Mouse (Mus musculus) megakaryocyte, adult 5-6 weeks (primary cell): ENCODE data around the gene Plrg1. TPM values are rescaled to one million over a fixed set of nuclear protein-coding genes. Genes with fewer than 3 reads are reported as not detected.

Source experiments
- ATAC-seq: 2 replicates; pipeline ENCODE4 v1.8.0; 2016; ENCODE audit warnings: mild to moderate bottlenecking, inconsistent platforms; ENCODE audit not compliant: poor library complexity, severe bottlenecking
- total RNA-seq, 2 experiments: library from RNA; stranded (forward) in 1 of 2; stranded (reverse) in 1 of 2; fragments of 153-499, 151-499 nt in 1 of 2; fragments of 221-1000, 200-1000 nt in 1 of 2; gene quantifications; 2 replicates each; pipeline versions ENCODE4 v1.2.3 to v1.2.4; 2015 to 2017

Gene Plrg1
- total RNA-seq (2015), result 34.9 and 44.2 TPM in 2 replicates
- total RNA-seq (2017), result 48.3 and 59.0 TPM in 2 replicates

DNA sequence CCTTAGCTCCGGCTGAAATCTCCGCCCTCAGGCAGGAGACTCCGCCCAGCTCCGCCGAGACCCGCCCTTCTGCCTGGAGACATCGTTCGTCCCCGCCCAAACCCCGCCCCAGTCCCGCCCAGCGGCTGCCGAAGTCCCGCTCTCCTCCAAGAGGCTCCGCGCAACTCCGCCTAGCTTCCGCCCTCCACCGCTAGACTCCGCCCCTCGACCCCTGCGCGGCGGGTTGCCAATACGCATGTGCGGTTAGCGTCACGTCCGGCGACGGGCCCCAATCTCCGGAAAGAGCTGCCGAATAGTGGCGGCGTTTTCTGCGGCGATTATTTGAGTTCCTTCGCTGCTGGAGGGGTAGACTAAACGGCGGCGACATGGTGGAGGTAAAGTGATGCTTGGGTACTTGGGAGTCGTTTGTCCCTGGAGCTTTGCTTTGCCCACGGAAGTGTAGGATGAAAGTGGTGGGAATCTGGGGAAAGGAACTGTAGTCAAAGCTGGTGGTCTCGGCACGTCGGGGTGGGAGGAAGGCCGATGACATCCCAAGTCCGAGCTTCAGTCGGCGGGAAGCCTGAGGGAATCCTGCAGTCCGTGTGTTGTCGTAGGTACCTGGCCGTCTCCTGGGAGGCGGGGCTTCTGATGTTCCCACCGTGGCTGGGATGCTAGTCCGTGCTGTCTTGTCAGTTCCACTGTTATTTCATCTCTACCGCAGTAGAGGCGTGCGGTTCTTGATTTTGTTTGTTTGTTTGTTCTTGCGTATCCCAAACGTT lies at the start of gene Plrg1:
Plrg1 (plus strand) TSS at position 242 of the 758 bp plus-strand sequence.
- peak; percentile 94 for ATAC-seq

DNA sequence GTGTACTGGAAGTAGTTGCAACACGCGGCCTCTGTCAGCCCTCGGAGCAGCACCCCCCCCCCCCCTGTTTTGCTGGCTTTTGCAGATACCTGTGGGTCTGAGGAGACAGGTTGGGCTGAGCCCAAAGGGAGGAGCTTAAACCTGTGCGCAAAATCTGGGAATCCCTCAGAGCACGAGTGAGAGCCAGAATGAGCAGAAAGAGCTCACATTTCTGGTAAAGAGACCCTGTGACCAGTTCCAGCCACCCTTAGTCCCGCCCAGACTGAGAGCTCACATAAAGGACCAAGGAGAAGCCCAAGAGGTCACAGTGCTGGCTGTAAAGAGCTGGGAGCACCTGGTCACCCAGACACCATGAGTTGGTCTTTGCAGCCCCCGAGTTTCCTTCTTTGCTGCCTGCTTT lies 47.8 kb upstream of the Plrg1 start, which contains the start of gene Fgg:
Fgg (plus strand) TSS at position 168 of the 400 bp plus-strand sequence.
- ATAC-seq, result no peak

DNA sequence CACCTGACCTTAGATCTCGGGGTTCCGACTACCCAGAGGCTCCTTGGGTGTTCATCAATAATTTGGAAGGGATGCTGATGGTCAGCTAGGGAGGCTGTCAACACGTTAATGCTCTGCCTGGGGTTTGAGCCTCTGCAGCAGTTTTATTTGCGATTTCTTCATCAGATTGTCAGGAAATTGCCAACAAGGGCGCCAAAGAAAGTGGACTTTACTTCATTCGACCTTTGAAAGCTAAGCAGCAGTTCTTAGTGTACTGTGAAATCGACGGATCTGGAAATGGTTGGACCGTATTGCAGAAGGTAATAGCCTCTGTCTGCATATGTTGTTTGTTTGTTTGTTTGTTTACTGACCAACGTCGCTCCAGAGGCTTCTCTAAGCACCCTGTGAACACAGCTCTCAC lies 45.0 kb upstream of the Plrg1 start:
- no peak for ATAC-seq

DNA sequence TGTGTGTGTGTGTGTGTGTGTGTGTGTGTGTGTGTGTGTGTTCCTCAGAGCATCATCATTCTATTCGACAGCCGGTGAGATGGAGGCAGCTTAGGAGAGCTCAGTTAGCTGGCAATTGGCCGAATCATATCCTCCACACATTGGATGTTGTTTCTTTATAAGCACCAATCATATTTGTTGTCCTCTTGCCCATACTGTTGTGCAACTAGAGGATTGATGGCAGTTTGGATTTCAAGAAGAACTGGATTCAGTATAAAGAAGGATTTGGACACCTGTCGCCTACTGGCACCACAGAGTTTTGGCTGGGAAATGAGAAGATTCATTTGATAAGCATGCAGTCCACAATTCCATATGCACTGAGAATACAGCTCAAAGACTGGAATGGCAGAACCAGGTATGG lies 44.2 kb upstream of the Plrg1 start:
- no peak for ATAC-seq

DNA sequence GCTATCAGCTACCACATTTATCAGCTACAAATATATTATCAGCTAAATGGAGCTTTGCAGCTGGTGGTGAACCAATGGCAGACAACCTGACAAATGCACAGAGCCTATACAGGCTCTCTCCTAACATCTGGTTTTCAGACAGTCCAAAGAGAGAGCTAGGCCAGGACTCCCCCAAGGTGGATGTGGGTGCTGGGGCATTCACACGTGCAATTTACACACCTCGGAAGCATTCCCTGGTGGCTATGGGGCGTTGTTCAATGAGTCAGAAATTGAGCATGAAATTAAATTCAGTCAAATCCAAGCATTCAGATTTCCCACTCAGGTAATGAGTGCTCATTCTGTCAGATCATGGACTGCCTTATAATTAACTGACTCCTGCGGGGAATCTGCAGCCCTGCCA lies 43.8 kb upstream of the Plrg1 start:
- ATAC-seq, result no peak

DNA sequence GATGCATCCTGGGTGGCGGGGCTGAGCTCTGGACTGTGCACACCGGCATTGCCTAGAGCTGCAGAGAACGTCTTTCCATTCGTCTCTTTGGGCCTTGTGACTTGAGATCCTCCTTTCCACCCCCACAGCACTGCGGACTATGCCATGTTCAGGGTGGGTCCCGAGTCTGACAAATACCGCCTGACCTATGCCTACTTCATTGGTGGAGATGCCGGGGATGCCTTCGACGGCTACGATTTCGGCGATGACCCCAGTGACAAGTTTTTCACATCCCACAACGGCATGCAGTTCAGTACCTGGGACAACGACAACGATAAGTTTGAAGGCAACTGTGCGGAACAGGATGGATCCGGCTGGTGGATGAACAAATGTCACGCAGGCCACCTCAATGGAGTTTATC lies 42.7 kb upstream of the Plrg1 start:
- no peak for ATAC-seq

DNA sequence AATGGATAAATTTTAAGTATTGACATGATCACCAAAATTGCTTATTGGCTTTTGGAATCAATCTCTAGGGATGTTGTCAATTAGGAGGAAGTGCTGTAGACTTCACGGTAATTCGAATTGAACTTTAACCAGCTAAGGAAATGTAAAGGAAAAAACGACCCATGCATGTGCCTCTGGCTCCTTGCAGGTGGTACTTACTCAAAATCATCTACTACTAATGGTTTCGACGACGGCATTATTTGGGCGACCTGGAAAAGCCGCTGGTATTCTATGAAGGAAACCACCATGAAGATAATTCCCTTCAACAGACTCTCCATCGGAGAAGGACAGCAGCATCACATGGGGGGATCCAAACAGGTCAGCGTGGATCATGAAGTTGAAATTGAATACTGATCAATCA lies 41.4 kb upstream of the Plrg1 start:
- ATAC-seq, result no peak

DNA sequence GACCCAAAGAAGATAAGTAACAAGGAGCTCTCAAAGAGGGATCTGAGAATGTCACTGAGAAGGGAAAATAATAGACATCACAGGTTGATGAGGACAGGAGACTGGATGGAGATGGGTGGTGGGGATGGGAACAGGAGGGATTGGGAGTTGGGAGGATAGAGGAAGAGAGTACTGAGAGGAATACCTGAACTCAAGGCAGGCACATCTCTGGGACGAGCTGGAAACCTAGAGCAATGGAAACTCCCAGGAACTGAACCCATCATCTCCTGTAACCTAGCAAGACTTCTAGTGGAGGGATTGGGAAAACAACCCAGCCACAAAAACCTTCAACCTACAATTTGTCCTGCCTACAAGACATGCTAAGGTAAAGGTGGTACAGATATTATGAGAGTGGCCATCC lies 39.1 kb upstream of the Plrg1 start:
- ATAC-seq, result no peak

DNA sequence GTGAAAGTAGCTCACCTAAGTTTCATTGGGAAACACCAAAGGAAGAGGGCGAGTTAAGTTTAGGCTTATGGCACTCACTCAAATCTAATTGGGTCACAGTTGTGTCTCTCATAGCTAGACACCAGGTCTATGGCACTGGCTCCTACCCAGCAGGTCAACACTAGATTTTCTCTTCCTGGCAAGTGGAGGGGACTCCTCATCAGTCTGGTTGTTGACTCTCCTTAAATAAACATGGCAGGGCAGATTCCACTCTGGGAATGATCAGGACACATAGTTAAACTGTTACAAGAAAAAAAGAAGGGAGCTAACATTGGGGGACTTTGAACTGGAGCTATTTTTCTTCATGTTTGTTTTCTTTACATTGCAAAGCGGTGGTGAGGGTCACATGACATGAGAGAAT lies 34.9 kb upstream of the Plrg1 start:
- ATAC-seq, result no peak

DNA sequence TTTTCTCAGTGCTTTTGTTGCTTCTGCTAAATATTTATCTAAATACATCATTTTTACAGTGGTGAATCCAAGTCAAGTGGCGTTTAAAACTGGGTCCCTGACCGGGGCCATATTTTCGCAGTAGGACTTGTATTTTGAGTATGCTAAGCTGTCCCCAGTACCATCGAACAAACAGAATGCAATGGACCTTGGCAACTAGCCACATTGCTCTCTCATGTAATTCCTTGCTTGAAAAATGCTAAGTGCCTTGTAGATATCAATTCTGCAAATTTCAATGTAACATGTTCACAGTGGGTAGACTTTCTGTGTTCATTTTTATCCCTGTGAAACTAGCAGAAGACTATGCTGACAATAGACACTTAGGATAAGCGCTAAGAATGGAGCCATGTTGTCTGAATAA lies 34.1 kb upstream of the Plrg1 start:
- no peak for ATAC-seq

DNA sequence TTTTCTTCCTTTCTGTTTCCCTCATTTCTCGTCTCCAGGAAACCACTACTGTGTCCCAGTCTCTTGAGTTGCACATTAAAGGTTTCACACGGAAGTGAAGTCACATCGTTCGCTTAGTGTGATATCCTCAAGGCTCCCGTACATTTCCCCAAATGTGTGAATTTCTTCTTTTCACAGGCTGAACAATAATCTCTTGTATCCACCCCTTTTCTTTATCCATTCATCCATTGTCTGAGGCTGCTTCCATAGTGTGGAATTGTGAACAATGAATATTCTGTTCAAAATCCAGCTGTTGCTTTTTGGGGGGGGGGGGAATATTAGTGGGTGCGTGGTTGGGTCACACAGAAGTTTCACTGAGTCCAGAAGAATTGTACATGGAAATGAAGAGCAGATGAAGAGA lies 30.3 kb upstream of the Plrg1 start:
- no peak for ATAC-seq

DNA sequence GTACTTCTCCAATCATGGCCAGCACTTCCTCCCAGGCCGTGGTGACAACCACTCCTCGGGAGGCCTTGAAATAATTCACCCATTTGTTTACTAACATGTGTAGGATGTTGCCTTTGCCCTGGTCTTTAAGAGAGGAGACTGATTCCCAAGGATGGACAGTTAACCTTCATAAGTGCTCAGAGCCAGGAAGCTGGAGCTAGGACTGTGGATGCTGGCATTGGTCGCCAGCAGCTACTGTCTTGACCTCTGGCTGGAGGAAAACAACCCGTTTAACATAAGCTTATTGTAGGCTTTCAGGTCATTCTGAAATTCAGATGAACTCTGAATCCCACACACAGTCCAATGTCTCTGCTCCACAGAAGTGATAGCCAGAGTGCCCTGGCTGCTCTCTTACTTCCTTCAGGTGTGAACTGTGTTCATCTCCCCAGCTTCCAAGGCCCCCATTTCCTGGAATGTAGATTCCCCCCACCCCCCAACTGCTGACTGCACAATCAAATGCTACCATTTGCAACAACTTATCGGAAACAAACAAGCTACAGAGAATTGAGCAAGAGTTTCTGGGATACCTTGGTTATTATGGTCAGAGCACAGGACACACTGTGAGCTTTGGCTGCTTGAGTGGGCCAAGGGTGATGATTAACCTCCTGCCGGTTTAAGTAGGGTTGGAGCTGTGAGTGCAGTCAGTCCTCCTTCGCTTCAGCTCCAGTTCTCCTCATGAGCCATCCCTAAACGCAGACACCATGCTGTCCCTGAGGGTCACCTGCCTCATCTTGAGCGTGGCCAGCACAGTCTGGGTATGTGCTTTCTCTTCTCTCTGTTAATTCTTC lies 29.6 kb upstream of the Plrg1 start, which contains the start of gene Fga:
Fga (plus strand) TSS at position 602 of the 827 bp plus-strand sequence.
- ATAC-seq, result no peak

DNA sequence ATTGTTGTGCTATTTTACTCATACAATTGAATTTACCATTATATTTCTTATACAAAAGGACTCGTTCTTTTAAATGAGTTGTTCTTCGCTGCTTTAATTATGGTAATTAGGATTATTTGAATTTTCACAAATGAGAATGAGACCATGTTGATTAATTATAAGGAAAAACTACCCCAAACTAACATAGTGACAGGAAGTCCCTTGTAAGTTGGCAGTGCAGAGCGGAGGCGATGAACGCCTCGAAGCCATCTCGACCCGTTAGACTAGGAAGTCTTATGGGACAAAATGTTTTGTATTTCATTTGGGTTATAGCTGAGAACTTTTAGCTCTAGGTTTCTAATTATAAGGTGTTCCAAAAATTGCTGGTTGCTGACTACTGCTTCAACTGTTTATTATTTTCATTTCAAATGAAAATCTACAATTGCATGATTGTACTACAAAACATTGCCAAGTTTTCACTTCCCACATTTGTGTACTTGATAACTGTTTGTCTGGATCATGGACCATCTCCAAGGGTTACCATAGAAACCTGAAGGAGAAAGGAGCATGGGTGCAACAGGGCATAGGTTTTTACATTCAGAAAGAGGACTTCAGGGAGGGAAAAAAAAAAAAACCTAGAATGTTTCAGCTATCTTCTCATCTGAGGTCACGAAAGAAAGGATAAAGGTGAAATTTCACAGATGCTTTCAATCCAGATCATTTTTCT lies 27.6 kb upstream of the Plrg1 start:
- no peak for ATAC-seq

DNA sequence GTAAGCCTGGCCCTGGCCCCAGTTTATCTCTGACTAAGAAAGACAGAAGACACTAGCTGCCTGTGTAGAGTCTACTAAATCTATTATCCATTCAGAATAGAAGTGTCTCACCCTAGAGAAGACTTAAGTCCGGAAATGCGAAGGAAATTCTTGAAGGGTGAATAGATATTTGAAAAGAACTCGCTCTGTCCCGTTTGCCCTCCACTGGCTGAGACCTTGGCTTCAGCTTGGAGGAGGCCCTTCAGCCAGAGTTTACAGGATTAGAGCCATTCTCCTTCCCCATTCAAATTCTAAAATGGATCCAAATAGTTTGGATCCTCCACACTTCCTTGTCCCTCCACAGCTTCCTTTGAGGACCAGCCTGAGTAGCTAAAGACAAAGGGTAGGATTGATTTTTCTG lies 25.0 kb upstream of the Plrg1 start:
- ATAC-seq, result no peak

DNA sequence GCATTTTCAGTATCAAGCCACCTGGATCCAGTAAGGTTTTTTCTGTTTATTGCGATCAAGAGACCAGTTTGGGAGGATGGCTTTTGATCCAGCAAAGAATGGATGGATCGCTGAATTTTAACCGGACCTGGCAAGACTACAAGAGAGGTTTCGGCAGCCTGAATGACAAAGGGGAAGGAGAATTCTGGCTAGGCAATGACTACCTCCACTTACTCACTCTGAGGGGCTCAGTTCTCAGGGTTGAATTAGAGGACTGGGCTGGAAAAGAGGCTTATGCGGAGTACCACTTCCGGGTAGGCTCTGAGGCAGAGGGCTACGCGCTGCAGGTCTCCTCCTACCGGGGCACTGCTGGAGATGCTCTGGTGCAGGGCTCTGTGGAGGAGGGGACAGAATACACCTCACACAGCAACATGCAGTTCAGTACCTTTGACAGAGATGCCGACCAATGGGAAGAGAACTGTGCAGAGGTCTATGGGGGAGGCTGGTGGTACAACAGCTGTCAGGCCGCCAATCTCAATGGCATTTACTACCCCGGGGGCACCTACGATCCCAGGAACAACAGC lies 22.5 kb upstream of the Plrg1 start:
- no peak for ATAC-seq

DNA sequence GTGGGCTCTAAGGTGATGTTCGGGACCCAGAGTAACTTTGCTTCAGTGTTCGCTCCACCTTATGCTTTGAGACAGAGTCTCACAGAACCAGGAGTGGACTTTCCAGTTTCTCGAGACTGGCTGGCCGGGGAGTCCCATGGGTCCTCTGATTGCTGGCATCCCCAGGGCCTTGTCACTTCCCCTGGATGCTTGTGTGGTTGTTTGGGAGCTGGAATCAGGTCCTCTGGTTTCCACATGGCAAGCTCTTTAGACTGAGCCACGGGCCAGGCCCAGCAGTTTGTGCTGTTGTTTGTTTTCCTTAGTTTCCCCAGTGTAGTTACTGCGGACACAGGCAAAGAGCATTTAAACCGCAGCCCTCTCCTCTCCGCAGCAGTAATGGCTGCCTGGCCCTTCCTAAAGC lies 21.5 kb upstream of the Plrg1 start:
- ATAC-seq, result no peak

DNA sequence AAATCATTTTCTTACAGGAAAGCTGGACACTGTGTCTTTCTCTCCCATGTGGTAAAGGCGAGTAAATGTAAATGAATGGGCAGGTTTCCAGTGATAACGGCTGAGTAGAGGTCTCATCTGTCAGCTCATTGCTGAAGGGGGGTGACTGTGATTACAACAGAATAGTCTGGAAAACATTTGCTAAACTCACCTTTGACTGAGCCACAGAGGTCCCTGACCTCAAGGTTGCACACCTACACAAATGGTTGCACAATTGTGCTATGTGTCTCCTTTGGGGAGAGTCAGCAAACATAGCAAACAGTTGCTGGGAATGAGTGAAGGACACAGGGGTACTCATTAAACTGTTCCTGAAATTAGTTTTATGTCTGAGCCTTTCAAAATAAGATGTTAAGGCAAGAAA lies 16.5 kb upstream of the Plrg1 start:
- ATAC-seq, result no peak

DNA sequence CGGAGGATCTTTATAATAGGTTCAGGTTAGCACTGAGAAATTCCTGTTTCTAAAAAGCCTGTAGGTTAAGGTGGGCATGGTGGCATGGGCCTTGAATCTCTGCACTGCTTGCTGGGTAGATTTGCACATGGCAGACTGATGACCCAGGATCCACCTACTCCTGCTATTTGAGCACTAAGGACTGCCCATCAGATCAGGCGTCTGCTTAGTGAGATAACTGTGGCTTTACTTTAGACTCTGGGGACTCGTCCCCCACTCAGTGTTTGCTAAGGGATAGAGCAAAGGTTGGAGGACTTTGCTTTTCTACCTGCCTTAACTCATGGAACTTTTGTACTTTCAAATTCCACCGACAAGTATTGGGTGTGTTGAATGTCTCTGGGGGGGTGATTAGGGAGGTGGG lies 15.7 kb upstream of the Plrg1 start:
- ATAC-seq, result no peak

DNA sequence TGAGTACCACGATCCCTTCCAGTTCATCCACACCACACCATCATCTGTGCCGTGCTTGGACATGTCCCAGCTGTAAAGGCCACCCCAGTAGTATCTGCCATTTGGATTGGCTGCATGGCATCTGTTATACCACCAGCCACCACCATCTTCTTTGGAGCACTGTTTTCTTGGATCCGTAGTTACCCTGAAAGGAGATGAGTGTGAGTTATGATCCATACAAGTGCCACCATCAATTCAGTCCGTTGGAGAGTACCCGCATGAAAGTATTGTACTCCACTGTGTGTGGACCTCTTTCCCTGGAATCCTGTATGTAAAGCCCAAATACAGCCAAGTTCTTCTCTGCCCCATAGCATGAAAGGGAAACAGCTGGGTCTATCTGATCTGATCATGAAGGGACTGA lies 12.9 kb upstream of the Plrg1 start:
- ATAC-seq, result no peak

DNA sequence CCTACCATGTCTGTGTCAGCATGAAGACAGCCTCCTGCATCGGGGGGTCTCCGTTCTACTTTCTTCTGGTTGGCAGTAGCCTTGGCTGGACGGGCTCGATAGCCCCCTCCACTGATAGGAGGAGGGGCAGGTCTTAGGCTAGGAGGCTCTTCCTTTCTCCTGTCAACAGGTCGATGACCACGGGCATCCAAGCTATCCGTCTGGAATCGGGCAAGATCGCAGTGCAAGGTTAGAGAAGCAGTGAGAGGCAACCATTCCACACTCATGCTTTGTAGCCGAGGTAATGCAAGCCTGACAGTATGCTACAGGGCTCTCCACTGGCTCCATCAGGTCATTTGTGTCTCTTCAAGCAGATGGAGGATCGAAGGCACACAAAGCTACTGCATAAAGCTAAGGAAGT lies 8.7 kb upstream of the Plrg1 start:
- no peak for ATAC-seq

DNA sequence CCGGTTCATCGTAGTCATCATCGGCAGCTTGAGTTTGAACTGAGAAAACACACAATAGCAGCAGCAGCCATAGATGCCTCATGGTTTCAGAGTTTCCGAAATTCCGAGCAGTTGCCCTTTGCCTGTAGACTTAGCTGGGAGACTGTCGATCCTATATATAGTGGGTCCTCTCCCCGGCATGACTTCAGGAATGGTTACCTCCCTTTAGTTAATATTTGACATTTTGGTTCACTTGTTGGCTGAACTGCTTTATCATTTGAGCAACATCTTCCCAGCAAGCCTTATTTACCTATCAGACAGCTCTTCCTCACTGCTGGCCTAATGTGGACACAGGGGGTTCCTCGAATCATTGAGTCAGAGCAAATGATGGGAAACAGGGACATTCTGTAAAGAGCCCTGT lies 5.6 kb upstream of the Plrg1 start, which contains the start of gene Fgb:
Fgb (minus strand) TSS at position 184 of the 400 bp plus-strand sequence.
- ATAC-seq, result no peak
